Mouse (Mus musculus) intestine, postnatal 0 days (tissue): ENCODE data around the gene Olfr776. TPM values are rescaled to one million over a fixed set of nuclear protein-coding genes. Genes with fewer than 3 reads are reported as not detected.
"Not testable (repeated sequence)": the region's sequence is repeated elsewhere in the genome, so short reads cannot be mapped to it uniquely, and the experiment has no call there.

ENCODE experiments used
- ATAC-seq: fragments of 200-750 bp; cut with Nextera tagmentation; 2 replicates; pipeline ENCODE4 v1.8.0; 2017; ENCODE audit warnings: mild to moderate bottlenecking, moderate TSS enrichment, moderate library complexity
- H3K27ac ChIP-seq: fragments of 300-500 bp; sonication (generic); 2 replicates; pipeline ENCODE4 v1.5.1; 2014; ENCODE audit warnings: mild to moderate bottlenecking, low read depth, low read length, moderate library complexity
- H3K27me3 ChIP-seq: fragments of 300-500 bp; sonication (generic); replicated peaks from 2 replicates; pipeline ENCODE4 v1.6.1; 2014; ENCODE audit warnings: low read length, mixed read lengths; ENCODE audit not compliant: control insufficient read depth, insufficient read depth
- H3K36me3 ChIP-seq: fragments of 300-500 bp; sonication (generic); 2 replicates; pipeline ENCODE4 v1.6.1; 2014; ENCODE audit warnings: mild to moderate bottlenecking, moderate library complexity; ENCODE audit not compliant: control insufficient read depth, insufficient read depth
- H3K4me1 ChIP-seq: fragments of 300-500 bp; sonication (generic); replicated peaks from 2 replicates; pipeline ENCODE4 v1.6.1; 2014; ENCODE audit warnings: antibody characterized with exemption, low read length, mixed read lengths; ENCODE audit not compliant: control insufficient read depth, insufficient read depth
- H3K4me2 ChIP-seq: fragments of 300-500 bp; sonication (generic); replicated peaks from 2 replicates; pipeline ENCODE4 v1.6.1; 2014; ENCODE audit warnings: low read depth, mild to moderate bottlenecking, moderate library complexity
- H3K4me3 ChIP-seq: fragments of 300-500 bp; sonication (generic); 2 replicates; pipeline ENCODE4 v1.5.1; 2014; ENCODE audit warnings: low read depth, low read length
- H3K9ac ChIP-seq: fragments of 300-500 bp; sonication (generic); 2 replicates; pipeline ENCODE4 v1.6.1; 2014; ENCODE audit warnings: mild to moderate bottlenecking, low read depth, low read length
- H3K9me3 ChIP-seq: fragments of 300-500 bp; sonication (generic); 2 replicates; pipeline ENCODE4 v1.6.1; 2016; ENCODE audit warnings: mixed run types; ENCODE audit not compliant: control insufficient read depth
- CTCF ChIP-seq: sonication (generic); IDR thresholded peaks from 2 replicates; pipeline ENCODE4 v1.5.1; 2016; ENCODE audit warnings: low read depth, mild to moderate bottlenecking, control low read depth, antibody characterized with exemption, moderate library complexity
- WGBS: fragments of 180-500 bp; shearing (Covaris S2); extraction: QIAGEN DNeasy Blood & Tissue Kit; methylation state at CpG from one replicate; pipeline ENCODE4 v1.1.7; 2014; 5-methylcytosine and 5-hydroxymethylcytosine counted together
- polyA plus RNA-seq: library from polyadenylated mRNA; unstranded; fragments of >200 nt; fragmentation: Nextera tagmentation; extraction: Ambion mirVana; gene quantifications from 2 replicates; pipeline ENCODE4 v1.2.1, GENCODE M21; 2015

Gene Olfr776
- not detected in 2 replicates for polyA plus RNA-seq

- H3K4me3 ChIP-seq: no peak within 1 kb of the TSS
- no peak within 1 kb of the TSS for H3K9ac ChIP-seq
- no peak within 1 kb of the TSS for H3K4me2 ChIP-seq
- TF ChIP-seq CTCF: no peak
- no peaks in the 10 kb centered on the region for H3K9me3 ChIP-seq
- H3K27me3 ChIP-seq: no peaks in the 10 kb centered on the region
- no peaks in the 10 kb centered on the region for H3K4me1 ChIP-seq
- no peak within 1 kb of the TSS for H3K27ac ChIP-seq
- H3K36me3 ChIP-seq: no peaks in the 10 kb centered on the region
- ATAC-seq: no peak
These were observed at the start of gene Olfr776 for GRCm38 (mm10) chr10:129258827-129259226. Gene Olfr776, plus strand, starts transcription at chr10:129259127.

DNA sequence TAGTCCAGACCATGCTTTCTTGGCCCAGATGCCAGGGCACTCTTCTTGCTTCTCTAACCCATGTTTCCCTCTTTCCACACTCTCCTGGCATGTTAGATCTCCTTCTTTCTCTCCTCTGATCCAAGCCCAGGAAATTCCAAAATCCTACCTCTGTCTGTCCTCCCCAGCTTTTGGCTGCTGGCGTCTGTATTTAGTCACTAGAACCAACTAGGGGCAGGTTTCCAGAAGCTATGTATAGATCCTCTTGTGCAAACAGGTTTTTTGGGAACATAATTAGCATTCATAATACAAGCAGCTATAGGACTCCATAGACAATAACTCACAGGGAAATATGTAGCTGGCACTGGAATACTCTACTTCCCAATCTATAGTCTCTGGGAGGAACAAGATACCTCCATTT is 28.2 kb upstream of the Olfr776 start:
- Histone ChIP-seq H3K4me3 (no peak overlapping the region), H3K4me2 (no peak overlapping the region), H3K27me3 (no peaks in the 10 kb centered on the region), H3K4me1 (no peaks in the 10 kb centered on the region), H3K9ac (no peak overlapping the region), H3K9me3 (no peaks in the 10 kb centered on the region), H3K27ac (no peak overlapping the region), H3K36me3 (no peaks in the 10 kb centered on the region)
- no peak for ATAC-seq
- no peak for TF ChIP-seq CTCF
- WGBS: 96% methylated on average over 1 of the region's 1 CpGs

DNA sequence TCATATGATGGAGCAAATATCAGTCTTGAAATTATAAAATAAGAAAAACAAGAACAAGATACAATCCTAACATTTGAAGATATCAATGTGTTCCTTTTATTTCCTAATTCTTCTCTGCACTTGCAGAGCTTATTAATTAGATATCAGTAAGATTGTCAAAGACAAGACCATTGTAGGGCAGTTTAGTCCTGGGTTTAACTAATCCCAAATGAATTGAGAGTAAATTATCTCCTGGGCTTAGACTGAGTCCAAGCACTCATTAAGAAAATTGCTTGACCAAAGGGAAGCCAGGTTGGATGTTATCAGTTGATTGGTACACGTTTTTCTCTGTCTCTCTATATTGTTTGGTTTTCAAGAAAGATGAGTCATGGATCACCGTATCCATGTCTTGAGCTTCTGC is 23.0 kb upstream of the Olfr776 start, which contains the start of gene Olfr774:
Gene Olfr774 (plus strand): TSS at position 301 of the 400 bp plus-strand sequence.
- ATAC-seq: no peak
- no peaks in the 10 kb centered on the region for H3K9me3 ChIP-seq

DNA sequence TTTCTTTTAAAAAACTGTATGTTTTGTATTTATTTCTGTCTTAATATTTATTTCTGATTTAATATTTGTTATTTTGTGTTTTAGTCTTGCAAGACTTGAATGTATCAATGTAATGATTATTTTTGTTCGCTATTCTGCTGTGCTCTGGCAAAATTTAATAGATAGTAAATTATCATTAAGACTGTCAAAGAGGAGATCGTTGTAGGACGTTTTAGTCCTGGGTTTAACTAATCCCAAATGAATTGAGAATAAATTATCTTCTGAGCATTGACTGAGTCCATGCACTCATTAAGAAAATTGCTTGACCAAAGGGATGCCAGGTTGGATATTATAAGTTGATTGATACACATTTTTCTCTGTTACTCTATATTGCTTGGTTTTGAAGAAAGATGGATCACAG is 10.8 kb upstream of the Olfr776 start, which contains the start of gene Olfr775:
Gene Olfr775 (plus strand): TSS at position 301 of the 400 bp plus-strand sequence.
- Histone ChIP-seq H3K4me1 (no peaks in the 10 kb centered on the region), H3K4me3 (no peak within 1 kb of the TSS), H3K9ac (no peak within 1 kb of the TSS), H3K4me2 (no peak within 1 kb of the TSS), H3K9me3 (no peaks in the 10 kb centered on the region), H3K27me3 (no peaks in the 10 kb centered on the region), H3K36me3 (no peaks in the 10 kb centered on the region), H3K27ac (no peak within 1 kb of the TSS)
- WGBS: 74% methylated on average over 3 of the region's 3 CpGs
- no peak for ATAC-seq
- no peak for TF ChIP-seq CTCF

More for the DNA sequence above, 23.0 kb upstream of the Olfr776 start, which contains the start of gene Olfr774:
- no peaks in the 10 kb centered on the region for H3K4me1 ChIP-seq
- WGBS: 66% methylated on average over 2 of the region's 2 CpGs
- no peak within 1 kb of the TSS for H3K4me3 ChIP-seq
- H3K9ac ChIP-seq: no peak within 1 kb of the TSS
- TF ChIP-seq CTCF: no peak
- no peak within 1 kb of the TSS for H3K27ac ChIP-seq
- no peak within 1 kb of the TSS for H3K4me2 ChIP-seq
- H3K27me3 ChIP-seq: no peaks in the 10 kb centered on the region
- no peaks in the 10 kb centered on the region for H3K36me3 ChIP-seq

GRCm38 (mm10) chr10:129271081-129271535 is 12.2 kb downstream of the Olfr776 start, which contains the start of gene Olfr777:
Gene Olfr777, minus strand, starts transcription at chr10:129271485.
- H3K27me3 ChIP-seq: no peaks in the 10 kb centered on the region
- no peaks in the 10 kb centered on the region for H3K4me1 ChIP-seq
- no peak within 1 kb of the TSS for H3K4me2 ChIP-seq
- no peaks in the 10 kb centered on the region for H3K9me3 ChIP-seq
- H3K4me3 ChIP-seq: no peak within 1 kb of the TSS
- no peak for TF ChIP-seq CTCF
- 89% methylated on average over 2 of the region's 2 CpGs for WGBS
- no peaks in the 10 kb centered on the region for H3K36me3 ChIP-seq
- no peak for ATAC-seq
- H3K9ac ChIP-seq: no peak within 1 kb of the TSS
- no peak within 1 kb of the TSS for H3K27ac ChIP-seq

- not testable (repeated sequence) for H3K4me2 ChIP-seq, H3K9ac ChIP-seq, H3K4me1 ChIP-seq, H3K4me3 ChIP-seq, H3K36me3 ChIP-seq, H3K9me3 ChIP-seq, H3K27me3 ChIP-seq, H3K27ac ChIP-seq
- peak; percentile 31; the same call in 1 of the 2 replicates for ATAC-seq
- WGBS: 16% methylated on average over 1 of the region's 1 CpGs
These were observed 54.0 kb downstream of the Olfr776 start for GRCm38 (mm10) chr10:129312973-129313372.

GRCm38 (mm10) chr10:129313521-129313920 is 54.6 kb downstream of the Olfr776 start:
- 0 out of 2 replicates have a peak, but pooled peaks have one; percentile 33 for ATAC-seq
- WGBS: no CpG with 5 or more reads among the region's 1 CpGs
- not testable (repeated sequence) for H3K9ac ChIP-seq

More at GRCm38 (mm10) chr10:129313521-129313920, 54.6 kb downstream of the Olfr776 start:
- H3K4me3 ChIP-seq, H3K4me2 ChIP-seq, H3K9me3 ChIP-seq, H3K27me3 ChIP-seq, H3K36me3 ChIP-seq, H3K4me1 ChIP-seq, H3K27ac ChIP-seq: not testable (repeated sequence)

Other genes starting within 250 kb of the Olfr776 start
- gene Olfr763, start 248.3 kb upstream of the Olfr776 start, polyA plus RNA-seq: not detected in 2 replicates
- gene Olfr764-ps1, start 219.2 kb upstream of the Olfr776 start, polyA plus RNA-seq: not detected in 2 replicates
- gene Olfr765, start 209.1 kb upstream of the Olfr776 start, polyA plus RNA-seq: not detected in 2 replicates
- not detected in 2 replicates for gene Olfr766-ps1, start 190.2 kb upstream of the Olfr776 start, polyA plus RNA-seq
- gene Olfr767, start 176.2 kb upstream of the Olfr776 start, polyA plus RNA-seq: not detected in 2 replicates
- gene Olfr768, start 159.8 kb upstream of the Olfr776 start, polyA plus RNA-seq: not detected in 2 replicates
- not detected in 2 replicates for gene Olfr769, start 141.3 kb upstream of the Olfr776 start, polyA plus RNA-seq
- gene Olfr770, start 120.1 kb upstream of the Olfr776 start, polyA plus RNA-seq: not detected in 2 replicates
- not detected in 2 replicates for gene Olfr771, start 94.4 kb upstream of the Olfr776 start, polyA plus RNA-seq
- not detected in 2 replicates for gene Olfr772, start 81.2 kb upstream of the Olfr776 start, polyA plus RNA-seq
- gene Olfr773, start 71.7 kb upstream of the Olfr776 start, polyA plus RNA-seq: not detected in 2 replicates
- gene Olfr774, start 22.9 kb upstream of the Olfr776 start, polyA plus RNA-seq: not detected in 2 replicates
- gene Olfr775, start 10.7 kb upstream of the Olfr776 start, polyA plus RNA-seq: not detected in 2 replicates
- not detected in 2 replicates for gene Olfr777, start 12.4 kb downstream of the Olfr776 start, polyA plus RNA-seq
- gene Olfr780, start 59.0 kb downstream of the Olfr776 start, polyA plus RNA-seq: not detected in 2 replicates
- gene Olfr781, start 69.7 kb downstream of the Olfr776 start, polyA plus RNA-seq: not detected in 2 replicates
- gene Olfr782, start 89.7 kb downstream of the Olfr776 start, polyA plus RNA-seq: not detected in 2 replicates
- gene Olfr784, start 125.0 kb downstream of the Olfr776 start, polyA plus RNA-seq: 0.04 TPM in 1 of 2 replicates, not detected in the other
- gene Olfr785, start 146.3 kb downstream of the Olfr776 start, polyA plus RNA-seq: not detected in 2 replicates
- not detected in 2 replicates for gene Olfr786, start 168.2 kb downstream of the Olfr776 start, polyA plus RNA-seq
- not detected in 2 replicates for gene Olfr787, start 202.7 kb downstream of the Olfr776 start, polyA plus RNA-seq
- gene Olfr788, start 211.9 kb downstream of the Olfr776 start, polyA plus RNA-seq: not detected in 2 replicates
- gene Olfr789, start 225.6 kb downstream of the Olfr776 start, polyA plus RNA-seq: not detected in 2 replicates
- gene Olfr790, start 239.4 kb downstream of the Olfr776 start, polyA plus RNA-seq: not detected in 2 replicates